Mouse (Mus musculus): ENCODE data around the gene Slc1a5. TPM values are rescaled to one million over a fixed set of nuclear protein-coding genes. Genes with fewer than 3 reads are reported as not detected.

Gene Slc1a5
- polyA plus RNA-seq, 1 experiment from 2014 or later: 4.6 TPM

- Histone ChIP-seq H3K27ac (ENCODE audit: low read depth, low read length) (no peak overlapping the region), H3K27me3 (ENCODE audit: control insufficient read depth, insufficient read depth, low read length) (no peaks in the 10 kb centered on the region), H3K4me3 (ENCODE audit: low read depth, low read length) (no peak overlapping the region; the same call in 1 of the 2 replicates), H3K4me1 (ENCODE audit: control insufficient read depth, insufficient read depth, low read length) (peaks cover 15% of the 10 kb centered on the region), H3K9ac (replicated peaks; ENCODE audit: low read depth, low read length) (peak overlapping the region; percentile 22; the same call in 1 of the 2 replicates), H3K4me2 (ENCODE audit: low read depth, low read length) (peak overlapping the region; percentile 17; the same call in 1 of the 2 replicates), H3K36me3 (ENCODE audit: control insufficient read depth, insufficient read depth, low read length) (peaks cover 7% of the 10 kb centered on the region), H3K9me3 (ENCODE audit: control insufficient read depth, low read length) (no peaks in the 10 kb centered on the region)
- WGBS: 41% methylated on average over 14 of the region's 14 CpGs
- ATAC-seq (ENCODE audit: low read depth): no peak
These were observed 64.1 kb downstream of the Slc1a5 start for GRCm38 (mm10) chr7:16845072-16845819.

GRCm38 (mm10) chr7:16845820-16846167 is 64.7 kb downstream of the Slc1a5 start:
- Histone ChIP-seq H3K36me3 (ENCODE audit: control insufficient read depth, insufficient read depth, low read length) (peaks cover 1% of the 10 kb centered on the region; the same call in 1 of the 2 replicates), H3K4me3 (ENCODE audit: low read depth, low read length) (no peak overlapping the region), H3K4me1 (ENCODE audit: control insufficient read depth, insufficient read depth, low read length) (peaks cover 15% of the 10 kb centered on the region), H3K4me2 (ENCODE audit: low read depth, low read length) (0 out of 2 replicates have a peak overlapping the region, but pooled peaks have one; percentile 17), H3K27me3 (ENCODE audit: control insufficient read depth, insufficient read depth, low read length) (no peaks in the 10 kb centered on the region), H3K9me3 (ENCODE audit: control insufficient read depth, low read length) (no peaks in the 10 kb centered on the region), H3K27ac (ENCODE audit: low read depth, low read length) (no peak overlapping the region), H3K9ac (replicated peaks; ENCODE audit: low read depth, low read length) (no peak overlapping the region)
- WGBS: 39% methylated on average over 10 of the region's 10 CpGs
- no peak for ATAC-seq (ENCODE audit: low read depth)

- peaks cover 15% of the 10 kb centered on the region for H3K4me1 ChIP-seq (ENCODE audit: control insufficient read depth, insufficient read depth, low read length)
- H3K36me3 ChIP-seq (ENCODE audit: control insufficient read depth, insufficient read depth, low read length): no peaks in the 10 kb centered on the region
- H3K9me3 ChIP-seq (ENCODE audit: control insufficient read depth, low read length): no peaks in the 10 kb centered on the region
- no peak overlapping the region for H3K9ac ChIP-seq (replicated peaks; ENCODE audit: low read depth, low read length)
- no peak overlapping the region for H3K4me3 ChIP-seq (ENCODE audit: low read depth, low read length)
- H3K27ac ChIP-seq (ENCODE audit: low read depth, low read length): no peak overlapping the region
- no peak overlapping the region for H3K4me2 ChIP-seq (ENCODE audit: low read depth, low read length)
- H3K27me3 ChIP-seq (ENCODE audit: control insufficient read depth, insufficient read depth, low read length): no peaks in the 10 kb centered on the region
- ATAC-seq (ENCODE audit: low read depth): no peak
- 96% methylated on average over 5 of the region's 5 CpGs for WGBS
These were observed 65.6 kb downstream of the Slc1a5 start for GRCm38 (mm10) chr7:16846775-16847174.

- ATAC-seq (ENCODE audit: low read depth): no peak
- H3K4me1 ChIP-seq (ENCODE audit: control insufficient read depth, insufficient read depth, low read length): peaks cover 11% of the 10 kb centered on the region
- no peak overlapping the region for H3K4me2 ChIP-seq (ENCODE audit: low read depth, low read length)
- WGBS: 91% methylated on average over 19 of the region's 19 CpGs
- no peak overlapping the region for H3K9ac ChIP-seq (replicated peaks; ENCODE audit: low read depth, low read length)
- H3K27ac ChIP-seq (ENCODE audit: low read depth, low read length): no peak overlapping the region
- no peaks in the 10 kb centered on the region for H3K36me3 ChIP-seq (ENCODE audit: control insufficient read depth, insufficient read depth, low read length)
- no peaks in the 10 kb centered on the region for H3K27me3 ChIP-seq (ENCODE audit: control insufficient read depth, insufficient read depth, low read length)
- H3K4me3 ChIP-seq (ENCODE audit: low read depth, low read length): no peak overlapping the region
- H3K9me3 ChIP-seq (ENCODE audit: control insufficient read depth, low read length): no peaks in the 10 kb centered on the region
These were observed 66.4 kb downstream of the Slc1a5 start for GRCm38 (mm10) chr7:16847507-16847906.

Other genes starting within 250 kb of the Slc1a5 start
- gene Arhgap35, start 166.3 kb upstream of the Slc1a5 start, polyA plus RNA-seq (2014; fragmentation: Nextera tagmentation; extraction: Ambion mirVana): 35.2 and 37.4 TPM in 2 replicates
- gene Ceacam15, start 105.6 kb upstream of the Slc1a5 start, polyA plus RNA-seq (2014; fragmentation: Nextera tagmentation; extraction: Ambion mirVana): not detected in 2 replicates
- gene Ceacam9, start 59.4 kb upstream of the Slc1a5 start, polyA plus RNA-seq (2014; fragmentation: Nextera tagmentation; extraction: Ambion mirVana): 0.26 and 0.33 TPM in 2 replicates
- 404 and 458 TPM in 2 replicates for gene Ap2s1, start 42.9 kb upstream of the Slc1a5 start, polyA plus RNA-seq (2014; fragmentation: Nextera tagmentation; extraction: Ambion mirVana)
- gene Strn4, start 34.5 kb downstream of the Slc1a5 start, polyA plus RNA-seq (2014; fragmentation: Nextera tagmentation; extraction: Ambion mirVana): 191 and 199 TPM in 2 replicates
- gene Fkrp, start 35.4 kb downstream of the Slc1a5 start, polyA plus RNA-seq (2014; fragmentation: Nextera tagmentation; extraction: Ambion mirVana): 44.5 and 51.5 TPM in 2 replicates
- 4.5 and 7.4 TPM in 2 replicates for gene Prkd2, start 61.6 kb downstream of the Slc1a5 start, polyA plus RNA-seq (2014; fragmentation: Nextera tagmentation; extraction: Ambion mirVana)
- 5.8 and 6.1 TPM in 2 replicates for gene Dact3, start 94.0 kb downstream of the Slc1a5 start, polyA plus RNA-seq (2014; fragmentation: Nextera tagmentation; extraction: Ambion mirVana)
- 0.39 and 9.8 TPM in 2 replicates for gene Gng8, start 110.4 kb downstream of the Slc1a5 start, polyA plus RNA-seq (2014; fragmentation: Nextera tagmentation; extraction: Ambion mirVana)
- gene Ptgir, start 125.2 kb downstream of the Slc1a5 start, polyA plus RNA-seq (2014; fragmentation: Nextera tagmentation; extraction: Ambion mirVana): 1.2 TPM in 1 of 2 replicates, not detected in the other
- 412 and 503 TPM in 2 replicates for gene Calm3, start 142.8 kb downstream of the Slc1a5 start, polyA plus RNA-seq (2014; fragmentation: Nextera tagmentation; extraction: Ambion mirVana)
- gene Pnmal2, start 163.3 kb downstream of the Slc1a5 start, polyA plus RNA-seq (2014; fragmentation: Nextera tagmentation; extraction: Ambion mirVana): 68.1 and 92.1 TPM in 2 replicates
- gene Pnmal1, start 178.3 kb downstream of the Slc1a5 start, polyA plus RNA-seq (2014; fragmentation: Nextera tagmentation; extraction: Ambion mirVana): 60.1 and 60.7 TPM in 2 replicates
- gene Gm42372, start 201.7 kb downstream of the Slc1a5 start, polyA plus RNA-seq (2014; fragmentation: Nextera tagmentation; extraction: Ambion mirVana): 7.4 and 10.1 TPM in 2 replicates
- gene Ccdc8, start 211.4 kb downstream of the Slc1a5 start, polyA plus RNA-seq (2014; fragmentation: Nextera tagmentation; extraction: Ambion mirVana): 2.3 and 5.6 TPM in 2 replicates
- 121 TPM in 2 replicates for gene Ppp5c, start 246.6 kb downstream of the Slc1a5 start, polyA plus RNA-seq (2014; fragmentation: Nextera tagmentation; extraction: Ambion mirVana)

Measured in neural tube, embryonic 14.5 days (tissue).